Mouse (Mus musculus): ENCODE measurements around the gene Supt5. TPM values are rescaled to one million over a fixed set of nuclear protein-coding genes. Genes with fewer than 3 reads are reported as not detected.

The Supt5 gene
- polyA plus RNA-seq, 1 experiment = 245 TPM

GRCm38 (mm10) chr7:28271761-28272160 lies 66.8 kb downstream of the Supt5 start:
- H3K4me3 ChIP-seq (ENCODE audit: control insufficient read depth, insufficient read depth, low read length) = no peak overlapping the region
- WGBS = 77% methylated on average over 3 of the region's 3 CpGs
- no peak for TF ChIP-seq CTCF (IDR thresholded peaks at IDR 0.05; ENCODE audit: borderline replicate concordance, control insufficient read depth, extremely low read depth, insufficient read depth, low read length, poor library complexity)
- no peak for TF ChIP-seq POLR2A (IDR thresholded peaks at IDR 0.05; ENCODE audit: control insufficient read depth, extremely low read depth, insufficient read depth, low read length, poor library complexity)
- no peaks in the 10 kb centered on the region for H3K27me3 ChIP-seq (ENCODE audit: control insufficient read depth, insufficient read depth, low read length)
- no peak overlapping the region for H3K27ac ChIP-seq (ENCODE audit: control insufficient read depth, insufficient read depth, low read length)
- no peak for DNase-seq
- peaks cover 4% of the 10 kb centered on the region; the same call in 1 of the 2 replicates for H3K4me1 ChIP-seq (replicated peaks; ENCODE audit: control insufficient read depth, insufficient read depth, low read length)
- no peaks in the 10 kb centered on the region for H3K36me3 ChIP-seq (ENCODE audit: control insufficient read depth, insufficient read depth, low read length)

GRCm38 (mm10) chr7:28269355-28269754 lies 69.2 kb downstream of the Supt5 start:
- WGBS = 97% methylated on average over 12 of the region's 12 CpGs
- no peaks in the 10 kb centered on the region for H3K27me3 ChIP-seq (ENCODE audit: control insufficient read depth, insufficient read depth, low read length)
- TF ChIP-seq CTCF (IDR thresholded peaks at IDR 0.05; ENCODE audit: borderline replicate concordance, control insufficient read depth, extremely low read depth, insufficient read depth, low read length, poor library complexity) (no peak), POLR2A (IDR thresholded peaks at IDR 0.05; ENCODE audit: control insufficient read depth, extremely low read depth, insufficient read depth, low read length, poor library complexity) (no peak)
- H3K27ac ChIP-seq (ENCODE audit: control insufficient read depth, insufficient read depth, low read length) = no peak overlapping the region
- peaks cover 4% of the 10 kb centered on the region; the same call in 1 of the 2 replicates for H3K4me1 ChIP-seq (replicated peaks; ENCODE audit: control insufficient read depth, insufficient read depth, low read length)
- no peak overlapping the region for H3K4me3 ChIP-seq (ENCODE audit: control insufficient read depth, insufficient read depth, low read length)
- H3K36me3 ChIP-seq (ENCODE audit: control insufficient read depth, insufficient read depth, low read length) = no peaks in the 10 kb centered on the region
- DNase-seq = no peak

- no peak for DNase-seq
- no peaks in the 10 kb centered on the region for H3K36me3 ChIP-seq (ENCODE audit: control insufficient read depth, insufficient read depth, low read length)
- WGBS = 55% methylated on average over 16 of the region's 16 CpGs
- TF ChIP-seq POLR2A (IDR thresholded peaks at IDR 0.05; ENCODE audit: control insufficient read depth, extremely low read depth, insufficient read depth, low read length, poor library complexity) (no peak), CTCF (IDR thresholded peaks at IDR 0.05; ENCODE audit: borderline replicate concordance, control insufficient read depth, extremely low read depth, insufficient read depth, low read length, poor library complexity) (no peak)
- peaks cover 4% of the 10 kb centered on the region; the same call in 1 of the 2 replicates for H3K4me1 ChIP-seq (replicated peaks; ENCODE audit: control insufficient read depth, insufficient read depth, low read length)
- H3K27ac ChIP-seq (ENCODE audit: control insufficient read depth, insufficient read depth, low read length) = no peak overlapping the region
- no peaks in the 10 kb centered on the region for H3K27me3 ChIP-seq (ENCODE audit: control insufficient read depth, insufficient read depth, low read length)
- H3K4me3 ChIP-seq (ENCODE audit: control insufficient read depth, insufficient read depth, low read length) = peak overlapping the region; percentile 30
Observed at GRCm38 (mm10) chr7:28268576-28268975, 70.0 kb downstream of the Supt5 start.

DNA sequence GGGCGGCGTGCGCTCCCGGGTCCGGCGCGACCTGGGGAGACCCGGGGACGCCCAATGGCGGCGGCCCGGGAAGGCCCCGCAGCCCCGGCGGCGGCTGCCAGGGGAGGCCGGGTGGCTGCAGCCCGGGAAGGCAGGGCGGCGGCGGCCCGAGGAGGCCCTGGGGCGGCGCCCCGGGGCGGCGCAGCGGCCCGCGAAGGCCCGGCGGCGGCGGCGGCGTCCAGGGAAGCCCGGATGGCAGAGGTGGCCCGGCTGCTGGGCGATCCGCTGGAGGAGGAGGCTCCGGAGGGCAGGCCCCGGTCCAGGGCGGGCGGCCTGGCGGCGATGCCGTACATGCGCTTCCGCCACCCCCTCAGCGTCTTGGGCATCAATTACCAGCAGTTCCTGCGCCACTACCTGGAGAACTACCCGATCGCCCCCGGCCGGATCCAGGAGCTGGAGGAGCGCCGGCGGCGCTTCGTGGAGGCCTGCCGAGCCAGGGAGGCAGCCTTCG lies 70.5 kb downstream of the Supt5 start:
- TF ChIP-seq POLR2A (IDR thresholded peaks at IDR 0.05; ENCODE audit: control insufficient read depth, extremely low read depth, insufficient read depth, low read length, poor library complexity) (no peak), CTCF (IDR thresholded peaks at IDR 0.05; ENCODE audit: borderline replicate concordance, control insufficient read depth, extremely low read depth, insufficient read depth, low read length, poor library complexity) (no peak)
- no peaks in the 10 kb centered on the region for H3K36me3 ChIP-seq (ENCODE audit: control insufficient read depth, insufficient read depth, low read length)
- H3K4me1 ChIP-seq (replicated peaks; ENCODE audit: control insufficient read depth, insufficient read depth, low read length) = peaks cover 4% of the 10 kb centered on the region; the same call in 1 of the 2 replicates
- DNase-seq = peak; percentile 29
- H3K27ac ChIP-seq (ENCODE audit: control insufficient read depth, insufficient read depth, low read length) = no peak overlapping the region
- WGBS = 5% methylated on average over 62 of the region's 62 CpGs
- H3K4me3 ChIP-seq (ENCODE audit: control insufficient read depth, insufficient read depth, low read length) = peak overlapping the region; percentile 46
- H3K27me3 ChIP-seq (ENCODE audit: control insufficient read depth, insufficient read depth, low read length) = no peaks in the 10 kb centered on the region

DNA sequence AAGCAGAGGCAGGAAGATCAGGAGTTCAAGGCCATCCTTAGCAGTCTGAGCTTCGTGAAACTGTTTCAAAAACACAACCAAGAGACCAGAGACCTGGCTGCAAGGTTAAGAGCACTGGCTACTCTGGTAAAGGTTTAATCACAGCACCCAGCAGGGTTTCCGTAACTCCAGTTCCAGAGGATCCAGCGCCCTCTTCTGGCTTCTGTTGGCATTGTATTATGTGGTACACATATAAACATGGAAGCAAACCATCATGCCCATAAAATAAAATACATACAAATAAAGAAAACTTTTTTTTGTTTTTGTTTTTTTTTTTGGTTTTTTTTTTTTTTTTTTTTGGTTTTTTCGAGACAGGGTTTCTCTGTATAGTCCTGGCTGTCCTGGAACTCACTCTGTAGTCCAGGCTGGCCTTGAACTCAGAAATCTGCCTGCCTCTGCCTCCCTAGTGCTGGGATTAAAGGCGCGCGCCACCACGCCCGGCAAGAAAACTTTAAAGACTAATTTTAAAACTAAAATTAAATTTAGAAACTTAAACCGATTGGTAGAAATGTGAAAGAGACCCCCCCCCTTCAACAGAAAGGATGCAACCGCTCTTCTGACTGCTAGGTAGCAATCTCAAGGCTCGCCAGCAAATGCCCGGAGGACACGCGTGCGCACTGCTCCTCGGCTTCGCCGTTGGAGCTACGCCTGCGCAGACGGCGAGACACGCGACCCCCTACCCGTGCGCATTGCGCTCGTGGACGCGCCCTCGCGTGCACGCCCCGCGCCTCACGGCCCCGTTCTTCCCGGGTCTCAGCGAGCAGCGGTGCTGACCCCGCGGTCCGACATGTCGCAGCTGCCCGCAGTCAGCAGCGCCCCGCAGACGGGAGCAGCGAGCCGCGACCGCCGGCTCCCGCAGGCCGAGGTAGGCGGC lies 71.2 kb downstream of the Supt5 start, which contains the start of gene Eid2:
Gene Eid2 (plus strand): TSS at position 753 of the 913 bp plus-strand sequence.
- DNase-seq = peak; percentile 69
- Histone ChIP-seq H3K27me3 (ENCODE audit: control insufficient read depth, insufficient read depth, low read length) (no peaks in the 10 kb centered on the region), H3K4me3 (ENCODE audit: control insufficient read depth, insufficient read depth, low read length) (peak within 1 kb of the TSS; percentile 46), H3K36me3 (ENCODE audit: control insufficient read depth, insufficient read depth, low read length) (no peaks in the 10 kb centered on the region), H3K4me1 (replicated peaks; ENCODE audit: control insufficient read depth, insufficient read depth, low read length) (peaks cover 4% of the 10 kb centered on the region; the same call in 1 of the 2 replicates), H3K27ac (ENCODE audit: control insufficient read depth, insufficient read depth, low read length) (no peak within 1 kb of the TSS)
- TF ChIP-seq CTCF (IDR thresholded peaks at IDR 0.05; ENCODE audit: borderline replicate concordance, control insufficient read depth, extremely low read depth, insufficient read depth, low read length, poor library complexity) (no peak), POLR2A (IDR thresholded peaks at IDR 0.05; ENCODE audit: control insufficient read depth, extremely low read depth, insufficient read depth, low read length, poor library complexity) (no peak)
- 9% methylated on average over 57 of the region's 57 CpGs for WGBS

DNA sequence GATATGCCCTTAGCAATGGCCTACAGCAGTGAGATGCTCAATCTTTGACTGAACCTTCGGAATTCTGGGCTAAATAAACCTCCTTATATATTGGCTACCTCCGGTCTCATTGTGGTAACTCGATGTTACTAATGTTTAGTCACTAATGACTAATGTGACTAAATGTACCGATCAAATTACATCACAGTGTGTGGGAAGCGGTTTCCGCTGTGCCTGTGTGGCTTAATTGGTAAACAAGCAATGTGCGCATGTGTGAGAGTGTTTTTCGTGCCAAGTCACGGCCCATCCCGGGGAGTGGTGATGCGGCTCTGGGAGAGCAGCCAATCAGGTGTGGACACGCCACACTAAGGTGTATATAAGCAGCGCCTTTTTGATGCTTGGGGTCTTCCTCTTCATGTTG lies 73.2 kb downstream of the Supt5 start:
- no peak for DNase-seq

More for the DNA sequence above, 73.2 kb downstream of the Supt5 start:
- Histone ChIP-seq H3K27me3 (ENCODE audit: control insufficient read depth, insufficient read depth, low read length) (no peaks in the 10 kb centered on the region), H3K36me3 (ENCODE audit: control insufficient read depth, insufficient read depth, low read length) (no peaks in the 10 kb centered on the region), H3K4me1 (replicated peaks; ENCODE audit: control insufficient read depth, insufficient read depth, low read length) (peaks cover 4% of the 10 kb centered on the region; the same call in 1 of the 2 replicates), H3K4me3 (ENCODE audit: control insufficient read depth, insufficient read depth, low read length) (no peak overlapping the region), H3K27ac (ENCODE audit: control insufficient read depth, insufficient read depth, low read length) (no peak overlapping the region)
- TF ChIP-seq POLR2A (IDR thresholded peaks at IDR 0.05; ENCODE audit: control insufficient read depth, extremely low read depth, insufficient read depth, low read length, poor library complexity) (no peak), CTCF (IDR thresholded peaks at IDR 0.05; ENCODE audit: borderline replicate concordance, control insufficient read depth, extremely low read depth, insufficient read depth, low read length, poor library complexity) (no peak)
- WGBS = 92% methylated on average over 13 of the region's 13 CpGs

Other genes with a start within 250 kb of the Supt5 start
- 0.99 and 1.0 TPM in 2 replicates for gene 9530053A07Rik, start 209.3 kb downstream of the Supt5 start, polyA plus RNA-seq (2012; rRNA removed)
- gene Fbl, start 169.0 kb downstream of the Supt5 start, polyA plus RNA-seq (2012; rRNA removed) = 72.4 and 91.4 TPM in 2 replicates
- 126 and 145 TPM in 2 replicates for gene Dyrk1b, start 159.3 kb downstream of the Supt5 start, polyA plus RNA-seq (2012; rRNA removed)
- gene Eid2, start 70.9 kb downstream of the Supt5 start, polyA plus RNA-seq (2012; rRNA removed) = 4.6 and 5.8 TPM in 2 replicates
- 8.7 and 11.8 TPM in 2 replicates for gene Eid2b, start 61.0 kb downstream of the Supt5 start, polyA plus RNA-seq (2012; rRNA removed)
- gene Selenov, start 47.6 kb downstream of the Supt5 start, polyA plus RNA-seq (2012; rRNA removed) = 0.24 TPM in 1 of 2 replicates, not detected in the other
- 1.1 and 1.3 TPM in 2 replicates for gene Dll3, start 36.5 kb downstream of the Supt5 start, polyA plus RNA-seq (2012; rRNA removed)
- gene Timm50, start 26.7 kb downstream of the Supt5 start, polyA plus RNA-seq (2012; rRNA removed) = 100 and 102 TPM in 2 replicates
- 1,733 and 1,891 TPM in 2 replicates for gene Rps16, start 11.9 kb upstream of the Supt5 start, polyA plus RNA-seq (2012; rRNA removed)
- gene Plekhg2, start 33.9 kb upstream of the Supt5 start, polyA plus RNA-seq (2012; rRNA removed) = 187 and 211 TPM in 2 replicates
- gene Zfp36, start 41.5 kb upstream of the Supt5 start, polyA plus RNA-seq (2012; rRNA removed) = 152 and 159 TPM in 2 replicates
- 56.0 and 65.3 TPM in 2 replicates for gene Med29, start 54.0 kb upstream of the Supt5 start, polyA plus RNA-seq (2012; rRNA removed)
- 146 and 182 TPM in 2 replicates for gene Paf1, start 54.2 kb upstream of the Supt5 start, polyA plus RNA-seq (2012; rRNA removed)
- gene Gmfg, start 98.7 kb upstream of the Supt5 start, polyA plus RNA-seq (2012; rRNA removed) = 180 and 194 TPM in 2 replicates
- 7.6 and 9.1 TPM in 2 replicates for gene Lrfn1, start 113.2 kb upstream of the Supt5 start, polyA plus RNA-seq (2012; rRNA removed)
- gene Ifnl2, start 171.7 kb upstream of the Supt5 start, polyA plus RNA-seq (2012; rRNA removed) = 0.59 and 0.77 TPM in 2 replicates
- 0.37 and 0.78 TPM in 2 replicates for gene Ifnl3, start 184.1 kb upstream of the Supt5 start, polyA plus RNA-seq (2012; rRNA removed)
- 2.1 and 2.4 TPM in 2 replicates for gene Sycn, start 202.1 kb upstream of the Supt5 start, polyA plus RNA-seq (2012; rRNA removed)
- gene Nccrp1, start 208.5 kb upstream of the Supt5 start, polyA plus RNA-seq (2012; rRNA removed) = 1.4 TPM in 2 replicates

All from thymus, adult 2 months (tissue).